In genomic region chrX:159047876-159048275, GRCm38 (mm10) we compare ENCODE assay signal across 10 mouse cellular contexts.
"Had no signal": no experiment of that assay in that cellular context is flagged by ENCODE, and none has a peak within 500 bp of the region (broad histone marks: within the 10 kb centered on the region; RNA-seq: fewer than 3 reads in every experiment).

No protein-coding gene starts in this region.

- DNase-seq: kidney, postnatal 25 days; layer of hippocampus, adult 9-11 months; liver, embryonic 13.5 days; lung, adult 2 months; lung, postnatal 14 days; lung, postnatal 4 days; right cerebral cortex, adult 18-20 months; right cerebral cortex, postnatal 25 days; spleen, adult 18-20 months; thymus, postnatal 25 days had no signal
